Mouse (Mus musculus) gastrocnemius, postnatal 25 days (tissue): ENCODE measurements around the gene Mrpl40. TPM values are rescaled to one million over a fixed set of nuclear protein-coding genes. Genes with fewer than 3 reads are reported as not detected.
A peak's percentile ranks its signal among the peaks of the same experiment; 100 is the strongest.
"Not testable (repeated sequence)": the region's sequence is repeated elsewhere in the genome, so short reads cannot be mapped to it uniquely, and the experiment has no call there.

ENCODE experiments used
- DNase-seq: peaks from one replicate; pipeline ENCODE4 v3.0.0; 2022
- long read RNA-seq, 2 experiments: library from polyadenylated mRNA; stranded (forward); transcript quantifications; one replicate each; pipeline ENCODE4 v2.0.0; 2021
- total RNA-seq, 2 experiments: library from RNA; stranded (reverse); gene quantifications; 1 replicate in 1 of 2; 2 replicates in 1 of 2; pipeline ENCODE4 v1.2.3; 2021

Gene Mrpl40
- 10 to 100 TPM; 42.8 to 45.5 TPM for total RNA-seq
- long read RNA-seq, experiment 1, transcript Mrpl40-201 (4 exons, 1,280 nt) = major isoform, 82 of 97 reads
- long read RNA-seq, experiment 1, transcript Mrpl40-202 (4 exons, 778 nt) = minor isoform, 8 of 97 reads
- long read RNA-seq, experiment 1, partial matches to known transcripts = 2 of 97 reads
- long read RNA-seq, experiment 1, other reads (novel, unspliced or antisense) = 5 of 97 reads
- long read RNA-seq, experiment 2, transcript Mrpl40-202 (4 exons, 778 nt) = minor isoform, 8 of 95 reads
- long read RNA-seq, experiment 2, transcript Mrpl40-201 (4 exons, 1,280 nt) = major isoform, 79 of 95 reads
- long read RNA-seq, experiment 2, partial matches to known transcripts = 0 of 95 reads
- long read RNA-seq, experiment 2, other reads (novel, unspliced or antisense) = 8 of 95 reads

GRCm38 (mm10) chr16:18876442-18877308 lies at the start of gene Mrpl40, which contains the start of gene Hira:
Gene Mrpl40 (minus strand): TSS chr16:18876862.
Gene Hira (plus strand): TSS chr16:18877037.
- DNase-seq = peak; percentile 96

GRCm38 (mm10) chr16:18921771-18922170 lies 45.1 kb upstream of the Mrpl40 start:
- DNase-seq = no peak

GRCm38 (mm10) chr16:18916064-18916463 lies 39.4 kb upstream of the Mrpl40 start:
- no peak for DNase-seq

- no peak for DNase-seq
Observed at GRCm38 (mm10) chr16:18905648-18906047, 29.0 kb upstream of the Mrpl40 start.

GRCm38 (mm10) chr16:18896429-18896828 lies 19.8 kb upstream of the Mrpl40 start:
- peak; percentile 14 for DNase-seq

GRCm38 (mm10) chr16:18895249-18895648 lies 18.6 kb upstream of the Mrpl40 start:
- DNase-seq = no peak

GRCm38 (mm10) chr16:18893840-18894372 lies 17.2 kb upstream of the Mrpl40 start:
- DNase-seq = no peak

GRCm38 (mm10) chr16:18884044-18884443 lies 7.4 kb upstream of the Mrpl40 start:
- DNase-seq = no peak

- DNase-seq = no peak
Observed at GRCm38 (mm10) chr16:18878091-18878720, 1.5 kb upstream of the Mrpl40 start.

GRCm38 (mm10) chr16:18877386-18878090 lies 876 bp upstream of the Mrpl40 start:
- peak; percentile 27 for DNase-seq

GRCm38 (mm10) chr16:18876091-18876441 lies 596 bp downstream of the Mrpl40 start:
- DNase-seq = no peak

- DNase-seq = not testable (repeated sequence)
Observed at GRCm38 (mm10) chr16:18870495-18870894, 6.2 kb downstream of the Mrpl40 start.

- peak; percentile 61 for DNase-seq
Observed at GRCm38 (mm10) chr16:18860186-18860585, 16.5 kb downstream of the Mrpl40 start.

GRCm38 (mm10) chr16:18858551-18858950 lies 18.1 kb downstream of the Mrpl40 start:
- no peak for DNase-seq

GRCm38 (mm10) chr16:18849521-18850190 lies 27.0 kb downstream of the Mrpl40 start:
- DNase-seq = not testable (repeated sequence)

GRCm38 (mm10) chr16:18846301-18846820 lies 30.3 kb downstream of the Mrpl40 start:
- DNase-seq = no peak

- DNase-seq = no peak
Observed at GRCm38 (mm10) chr16:18838346-18838745, 38.3 kb downstream of the Mrpl40 start.

- DNase-seq = peak; percentile 91
Observed at GRCm38 (mm10) chr16:18836468-18837208, 40.0 kb downstream of the Mrpl40 start, which contains the start of the genes 2510002D24Rik and Gm28539. Gene 2510002D24Rik (plus strand): TSS chr16:18836578. Gene Gm28539 (plus strand): TSS chr16:18836584.

GRCm38 (mm10) chr16:18836073-18836467 lies 40.6 kb downstream of the Mrpl40 start:
- no peak for DNase-seq

GRCm38 (mm10) chr16:18833486-18833885 lies 43.2 kb downstream of the Mrpl40 start:
- DNase-seq = no peak
